Mouse (Mus musculus) lung, postnatal 0 days (tissue): ENCODE data around the gene Gm20388.

Experiments used
- CTCF ChIP-seq: IDR thresholded peaks from 2 replicates; pipeline ENCODE4 v1.5.1; 2016; ENCODE audit warnings: antibody characterized with exemption, mild to moderate bottlenecking
- EP300 ChIP-seq: IDR thresholded peaks from 2 replicates; pipeline ENCODE4 v1.6.1; 2016; ENCODE audit warnings: antibody characterized with exemption, mild to moderate bottlenecking, control low read depth

- no peak for TF ChIP-seq CTCF
- TF ChIP-seq EP300 = no peak
These were observed 3126.8 kb downstream of the Gm20388 start for GRCm38 (mm10) chr8:123037487-123037886.
